Mouse (Mus musculus): Measurements from ENCODE around the gene Gm17521.
"Not testable (repeated sequence)": the region's sequence is repeated elsewhere in the genome, so short reads cannot be mapped to it uniquely, and the experiment has no call there.

Gm17521 gene

GRCm38 (mm10) chrX:123029569-123029968 is at the start of gene Gm17521:
Gm17521 (minus strand) TSS chrX:123029669.
- DNase-seq: not testable (repeated sequence)

DNA sequence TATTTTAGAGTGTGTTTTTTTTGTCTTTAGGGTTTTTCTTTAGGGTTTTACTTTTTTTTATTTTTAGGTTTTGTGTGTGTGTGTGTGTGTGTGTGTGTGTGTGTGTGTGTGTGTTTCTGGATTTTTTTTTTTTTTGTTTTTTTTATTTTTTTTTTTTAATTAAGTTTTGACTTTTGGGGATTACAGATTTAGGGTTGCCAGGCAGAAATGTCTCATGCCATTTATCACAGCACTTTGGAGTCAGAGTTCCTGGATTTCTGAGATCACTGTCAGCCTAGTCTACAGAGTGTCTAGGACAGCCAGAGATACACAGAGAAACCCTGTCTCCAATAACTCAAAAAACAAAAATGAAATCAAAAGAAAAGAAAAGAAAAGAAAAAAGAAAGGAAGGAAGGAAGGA is 14.5 kb upstream of the Gm17521 start:
- no peak for DNase-seq

DNA sequence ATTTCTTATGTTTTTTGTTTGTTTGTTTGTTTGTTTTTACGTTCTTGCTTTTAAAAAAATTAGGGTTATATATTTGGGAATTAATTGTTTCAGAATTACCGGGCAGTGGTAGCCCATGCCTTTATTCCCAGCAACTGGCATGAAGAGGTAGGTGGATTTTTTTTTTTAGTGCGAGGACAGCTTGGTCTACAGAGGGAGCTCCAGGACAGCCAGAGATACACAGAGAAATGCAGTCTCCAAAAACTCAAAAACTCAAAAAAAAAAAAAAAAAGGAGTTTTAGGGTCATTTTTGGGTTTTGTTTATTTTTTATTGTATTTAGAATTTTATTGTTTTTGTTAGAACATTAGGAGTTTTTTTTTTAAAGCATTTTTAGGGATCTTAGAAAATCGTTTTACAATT is 14.0 kb upstream of the Gm17521 start:
- DNase-seq: no peak

Data from cerebellum, postnatal 25 days (tissue).